Mouse (Mus musculus): ENCODE data around the gene Gm17662.

Gm17662 gene

GRCm38 (mm10) chr4:104888499-104889262 lies 31.6 kb downstream of the Gm17662 start:
- no peak for DNase-seq

DNA sequence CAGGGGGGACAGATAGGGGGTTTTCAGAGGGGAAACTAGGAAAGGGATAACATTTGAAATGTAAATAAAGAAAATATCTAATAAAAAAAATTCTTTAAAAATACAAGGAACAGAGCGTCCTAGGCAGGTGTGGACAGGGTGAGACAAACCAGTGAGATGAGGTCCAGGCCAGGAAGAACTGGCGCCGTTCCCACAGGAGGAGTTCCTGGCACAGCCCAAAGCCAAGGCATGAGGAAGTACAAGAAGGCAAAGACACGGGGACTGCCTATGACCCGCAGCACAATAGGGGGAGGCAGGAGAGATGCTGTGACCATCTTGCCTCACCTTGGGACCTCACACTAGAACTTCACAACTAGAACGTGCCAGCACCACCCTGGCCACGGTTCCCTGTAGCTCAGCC lies 34.6 kb downstream of the Gm17662 start:
- no peak for DNase-seq

- no peak for DNase-seq
Observed at GRCm38 (mm10) chr4:104893588-104893987, 36.5 kb downstream of the Gm17662 start.

GRCm38 (mm10) chr4:104894004-104894734 lies 37.0 kb downstream of the Gm17662 start:
- peak; percentile 52 for DNase-seq

DNA sequence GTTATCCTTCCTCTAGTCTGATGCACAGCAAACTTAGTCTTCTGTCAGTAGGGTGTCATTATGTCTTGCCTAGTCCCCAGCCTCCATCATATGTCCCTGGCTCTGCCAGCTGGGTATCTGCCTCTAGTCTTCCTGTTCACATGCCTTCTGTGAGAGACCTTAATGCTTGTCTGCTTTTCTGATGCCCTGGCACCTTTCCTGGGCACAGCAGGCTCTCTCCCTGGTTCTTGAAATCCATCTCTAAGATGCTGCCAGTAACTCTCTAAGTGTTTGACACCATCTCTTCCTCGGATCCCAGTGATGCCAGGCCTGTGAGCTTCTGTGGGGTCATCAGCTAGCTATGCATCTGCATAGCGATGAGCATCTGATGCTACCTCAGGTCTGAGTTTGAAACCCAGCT lies 45.7 kb downstream of the Gm17662 start:
- DNase-seq: no peak

- no peak for DNase-seq
Observed at GRCm38 (mm10) chr4:104905049-104905448, 47.9 kb downstream of the Gm17662 start.
